Mouse (Mus musculus) regulatory T cell (primary cell): Measurements from ENCODE around the gene Gm5773.
"Not testable (repeated sequence)": the region's sequence is repeated elsewhere in the genome, so short reads cannot be mapped to it uniquely, and the experiment has no call there.

ENCODE experiments used
- in situ Hi-C: fragments of 300-600 bp; cut with MboI, MseI; formaldehyde crosslinking; loops from one replicate; pipeline ENCODE4 v1.15.1; 2025; ENCODE audit warnings: high pct_unique_total_duplicates

Gene Gm5773

GRCm38 (mm10) chr3:93772700-93773099, at the start of gene Gm5773:
Gene Gm5773 (plus strand): TSS chr3:93773000.
- in situ Hi-C loops, result not testable (repeated sequence)

GRCm38 (mm10) chr3:93745475-93745874, 27.3 kb upstream of the Gm5773 start:
- in situ Hi-C loops, result loop anchor here (5.0 kb wide), 1 partner anchor 292 kb away; no protein-coding TSS in a partner anchor

GRCm38 (mm10) chr3:93754022-93754421, 18.8 kb upstream of the Gm5773 start:
- in situ Hi-C loops, result not testable (repeated sequence)

GRCm38 (mm10) chr3:93796098-93796497, 23.3 kb downstream of the Gm5773 start, which contains the start of gene Tdpoz4:
Gene Tdpoz4 (plus strand): TSS chr3:93796398.
- in situ Hi-C loops, result loop anchor here (5.0 kb wide), 1 partner anchor 724 kb away; no protein-coding TSS in a partner anchor

- in situ Hi-C loops, result not testable (repeated sequence)
Measured at GRCm38 (mm10) chr3:93813341-93813740, 40.5 kb downstream of the Gm5773 start.
